Mouse (Mus musculus): ENCODE measurements around the gene Sdr9c7.
"Not testable (repeated sequence)": the region's sequence is repeated elsewhere in the genome, so short reads cannot be mapped to it uniquely, and the experiment has no call there.

Gene Sdr9c7

GRCm38 (mm10) chr10:127898218-127898617 is at the start of gene Sdr9c7:
TSS of gene Sdr9c7 (plus strand) at chr10:127898518.
- no peak for DNase-seq (ENCODE audit: low read depth)

- no peak for DNase-seq (ENCODE audit: low read depth)
Observed at GRCm38 (mm10) chr10:127849628-127850027, 48.7 kb upstream of the Sdr9c7 start, which contains the start of gene Rdh19. TSS of gene Rdh19 (plus strand) at chr10:127849928.

- no peak for DNase-seq (ENCODE audit: low read depth)
Observed at GRCm38 (mm10) chr10:127856376-127856775, 41.9 kb upstream of the Sdr9c7 start.

- DNase-seq (ENCODE audit: low read depth): no peak
Observed at GRCm38 (mm10) chr10:127864931-127865330, 33.4 kb upstream of the Sdr9c7 start.

- DNase-seq (ENCODE audit: low read depth): no peak
Observed at GRCm38 (mm10) chr10:127866232-127866631, 32.1 kb upstream of the Sdr9c7 start, which contains the start of gene Rdh16f2. TSS of gene Rdh16f2 (plus strand) at chr10:127866474.

GRCm38 (mm10) chr10:127872484-127872883 is 25.8 kb upstream of the Sdr9c7 start:
- DNase-seq (ENCODE audit: low read depth): no peak

- DNase-seq (ENCODE audit: low read depth): no peak
Observed at GRCm38 (mm10) chr10:127877681-127878080, 20.6 kb upstream of the Sdr9c7 start.

GRCm38 (mm10) chr10:127878262-127879057 is 19.9 kb upstream of the Sdr9c7 start:
- DNase-seq (ENCODE audit: low read depth): no peak

GRCm38 (mm10) chr10:127879155-127879688 is 19.1 kb upstream of the Sdr9c7 start:
- DNase-seq (ENCODE audit: low read depth): peak; percentile 10

GRCm38 (mm10) chr10:127881041-127881440 is 17.3 kb upstream of the Sdr9c7 start:
- no peak for DNase-seq (ENCODE audit: low read depth)

- no peak for DNase-seq (ENCODE audit: low read depth)
Observed at GRCm38 (mm10) chr10:127886551-127886950, 11.8 kb upstream of the Sdr9c7 start.

- DNase-seq (ENCODE audit: low read depth): no peak
Observed at GRCm38 (mm10) chr10:127886971-127887370, 11.3 kb upstream of the Sdr9c7 start.

- no peak for DNase-seq (ENCODE audit: low read depth)
Observed at GRCm38 (mm10) chr10:127888605-127889004, 9.7 kb upstream of the Sdr9c7 start, which contains the start of gene Rdh7. TSS of gene Rdh7 (minus strand) at chr10:127888817.

- no peak for DNase-seq (ENCODE audit: low read depth)
Observed at GRCm38 (mm10) chr10:127891481-127891880, 6.8 kb upstream of the Sdr9c7 start.

- not testable (repeated sequence) for DNase-seq (ENCODE audit: low read depth)
Observed at GRCm38 (mm10) chr10:127893163-127894022, 4.9 kb upstream of the Sdr9c7 start.

- no peak for DNase-seq (ENCODE audit: low read depth)
Observed at GRCm38 (mm10) chr10:127896705-127897104, 1.6 kb upstream of the Sdr9c7 start.

GRCm38 (mm10) chr10:127897506-127897905 is 812 bp upstream of the Sdr9c7 start:
- no peak for DNase-seq (ENCODE audit: low read depth)

GRCm38 (mm10) chr10:127899783-127900182 is 1.5 kb downstream of the Sdr9c7 start:
- DNase-seq (ENCODE audit: low read depth): no peak

- no peak for DNase-seq (ENCODE audit: low read depth)
Observed at GRCm38 (mm10) chr10:127901751-127902150, 3.4 kb downstream of the Sdr9c7 start.

GRCm38 (mm10) chr10:127903116-127903515 is 4.8 kb downstream of the Sdr9c7 start:
- DNase-seq (ENCODE audit: low read depth): no peak

GRCm38 (mm10) chr10:127904718-127905446 is 6.6 kb downstream of the Sdr9c7 start:
- no peak for DNase-seq (ENCODE audit: low read depth)

- no peak for DNase-seq (ENCODE audit: low read depth)
Observed at GRCm38 (mm10) chr10:127906138-127906537, 7.8 kb downstream of the Sdr9c7 start.

Measured in c-Kit-positive CD71-positive TER-119-negative erythroid progenitor cells, embryonic 14.5 days (primary cell).